Mouse (Mus musculus) left cerebral cortex, adult 9 months (tissue): ENCODE results near the gene Myrf.

Experiments used
- DNase-seq, 2 experiments: peaks; one replicate each; pipeline ENCODE4 v3.0.0; 2022; ENCODE audit warnings: low spot score in 2 of 2

Gene Myrf

GRCm38 (mm10) chr19:10248128-10248527, 7.6 kb upstream of the Myrf start:
- no peak for DNase-seq

DNA sequence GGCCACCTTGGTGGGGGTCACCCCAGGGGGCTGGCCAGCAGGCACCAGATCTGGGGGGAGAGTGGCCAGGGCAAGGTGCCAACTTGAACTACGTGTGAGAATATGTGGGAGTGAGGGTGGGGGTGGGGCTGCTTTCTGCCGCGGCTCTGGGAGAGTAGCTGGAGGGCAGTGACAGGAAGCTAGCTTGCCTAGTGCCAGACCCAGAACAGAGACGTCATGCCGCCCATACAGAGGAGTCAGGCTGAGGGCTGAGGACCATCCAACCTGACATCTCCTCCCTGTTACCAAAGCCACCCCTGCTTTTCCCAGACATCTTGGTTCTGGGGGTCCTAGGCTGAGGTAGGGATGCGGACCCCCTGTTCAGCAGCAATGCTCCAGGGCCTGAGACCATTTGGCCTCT, 6.6 kb upstream of the Myrf start:
- no peak for DNase-seq

GRCm38 (mm10) chr19:10244183-10244582, 3.6 kb upstream of the Myrf start:
- peak in 1 of 2 experiments; percentile 71 for DNase-seq

DNA sequence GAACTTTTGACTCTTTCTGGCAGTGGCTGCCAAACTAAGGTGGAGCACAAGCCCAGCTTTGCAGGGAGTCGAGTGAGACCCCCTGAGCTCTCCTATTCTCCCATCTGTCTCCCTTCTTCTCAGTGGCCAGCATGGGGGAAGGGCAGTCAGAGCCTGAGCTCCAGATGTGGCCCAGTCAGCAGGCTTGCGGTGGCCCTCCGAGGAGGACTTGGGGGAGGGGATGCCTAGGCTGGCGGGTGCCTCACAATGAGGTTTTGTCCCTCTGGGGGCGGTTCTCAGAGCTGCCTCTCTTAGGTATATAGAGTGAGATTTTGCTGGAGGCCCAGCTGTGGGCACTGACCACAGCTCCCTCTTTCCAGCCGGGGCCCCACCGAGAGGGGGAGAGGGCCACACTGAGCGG, 2.4 kb upstream of the Myrf start:
- DNase-seq: peak in 1 of 2 experiments; percentile 44

- DNase-seq: no peak
Measured at GRCm38 (mm10) chr19:10239975-10240653, 434 bp downstream of the Myrf start.

DNA sequence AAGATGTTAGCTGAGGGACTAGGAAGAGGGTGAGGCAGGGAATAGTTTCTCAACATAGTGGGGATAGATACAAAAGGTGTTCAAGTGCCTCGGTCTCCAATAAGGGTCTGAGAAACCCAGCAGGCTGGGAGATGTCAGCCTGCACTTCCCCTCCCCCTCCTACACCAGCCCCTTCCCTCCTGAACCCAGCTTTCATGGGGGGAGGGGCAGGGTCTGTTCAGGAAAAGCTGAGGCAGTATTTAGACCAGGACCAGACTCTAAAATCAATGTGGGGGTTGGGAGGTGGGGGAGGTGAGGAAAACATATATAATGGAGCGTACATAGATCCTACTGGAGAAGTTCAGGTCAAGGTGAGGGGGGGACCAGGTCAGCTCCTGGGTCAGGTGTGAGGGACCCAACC, 1.1 kb downstream of the Myrf start:
- no peak for DNase-seq

DNA sequence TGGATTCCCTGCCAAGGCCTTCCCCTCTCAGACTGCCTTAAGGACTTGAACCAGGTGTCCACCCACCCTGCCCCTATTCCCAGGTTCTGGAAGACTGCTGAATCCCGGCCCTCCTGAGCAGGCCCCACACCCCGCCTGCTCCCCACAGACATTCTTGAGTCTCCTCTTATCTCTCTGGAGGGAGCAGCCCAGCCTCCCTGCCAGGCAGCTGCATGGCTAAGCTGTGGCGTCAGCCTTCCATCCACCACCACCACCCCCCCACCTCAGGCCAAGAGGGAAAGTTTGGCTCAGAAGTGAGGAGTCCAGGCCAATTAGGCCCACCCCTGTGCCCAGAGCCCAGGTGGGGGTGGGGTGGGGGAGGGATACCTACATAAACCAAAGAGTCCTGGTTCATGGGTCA, 2.1 kb downstream of the Myrf start:
- DNase-seq: no peak

- no peak for DNase-seq
Measured at GRCm38 (mm10) chr19:10235784-10236565, 4.6 kb downstream of the Myrf start.

- peak in 1 of 2 experiments; percentile 47 for DNase-seq
Measured at GRCm38 (mm10) chr19:10232327-10233017, 8.1 kb downstream of the Myrf start.

- DNase-seq: no peak
Measured at GRCm38 (mm10) chr19:10231871-10232270, 8.7 kb downstream of the Myrf start.

- DNase-seq: no peak
Measured at GRCm38 (mm10) chr19:10231016-10231415, 9.5 kb downstream of the Myrf start.

DNA sequence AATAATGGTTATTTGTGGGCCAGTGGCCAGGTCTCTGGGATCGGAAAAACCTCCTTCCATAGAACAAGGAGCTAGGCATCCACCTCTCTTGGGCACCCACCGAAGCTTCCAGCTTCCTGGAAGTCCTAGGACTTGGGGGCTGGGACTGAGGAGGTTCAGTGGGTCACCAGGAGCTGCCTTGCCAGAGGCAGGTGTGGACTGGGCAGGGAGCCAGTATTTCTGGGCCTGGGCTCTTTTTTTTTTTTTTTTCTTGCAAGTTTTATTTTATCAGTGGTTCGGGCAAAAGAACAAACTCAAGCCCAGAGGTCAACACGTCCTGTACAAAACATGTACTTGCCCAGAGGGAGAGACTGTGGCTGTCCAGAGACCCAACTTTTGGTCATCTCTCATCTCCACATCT, 14.8 kb downstream of the Myrf start:
- no peak for DNase-seq

GRCm38 (mm10) chr19:10224637-10225453, 15.7 kb downstream of the Myrf start:
- DNase-seq: no peak

DNA sequence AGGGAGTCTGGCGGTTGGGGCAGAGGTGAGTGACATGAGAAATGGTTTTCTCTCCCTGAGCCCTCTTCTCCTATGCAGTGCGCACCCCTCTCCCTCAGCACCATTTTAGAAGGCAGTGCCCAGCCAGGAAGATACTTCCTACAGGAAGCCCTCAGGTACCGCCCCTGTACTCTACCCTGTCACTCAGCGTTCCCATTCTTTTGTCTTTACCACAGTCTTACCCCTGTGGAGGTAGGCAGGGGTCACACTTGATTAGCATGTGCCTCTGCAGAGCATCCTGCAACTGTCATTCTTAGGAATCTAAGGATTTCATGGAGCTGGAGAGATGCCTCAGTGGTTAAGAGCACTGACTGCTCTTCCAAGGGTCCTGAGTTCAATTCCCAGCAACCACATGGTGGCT, 17.0 kb downstream of the Myrf start:
- no peak for DNase-seq

DNA sequence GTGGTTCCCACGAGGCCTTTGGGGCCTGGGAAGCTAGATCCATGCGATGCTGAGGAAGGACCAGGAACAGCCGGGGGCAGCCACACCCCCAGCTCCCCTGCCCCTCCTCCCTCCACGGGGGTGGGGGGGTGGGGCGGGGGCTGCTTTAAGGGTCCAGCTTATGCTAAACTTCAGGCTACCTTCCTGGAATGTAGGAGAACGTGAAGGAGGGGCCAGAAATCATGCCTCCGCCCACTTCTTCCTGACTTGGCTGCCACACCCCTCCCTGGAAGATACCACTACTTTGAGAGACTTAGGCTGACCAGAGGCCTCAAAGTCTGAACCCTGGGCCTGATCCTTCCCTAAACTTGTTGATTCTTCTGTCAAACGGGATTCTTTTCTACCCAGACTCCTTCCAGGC, 17.9 kb downstream of the Myrf start:
- DNase-seq: no peak

- no peak for DNase-seq
Measured at GRCm38 (mm10) chr19:10221585-10221984, 19.0 kb downstream of the Myrf start.

- DNase-seq: no peak
Measured at GRCm38 (mm10) chr19:10219593-10219992, 21.0 kb downstream of the Myrf start.

GRCm38 (mm10) chr19:10219108-10219507, 21.4 kb downstream of the Myrf start:
- peak in 1 of 2 experiments; percentile 52 for DNase-seq

- DNase-seq: no peak
Measured at GRCm38 (mm10) chr19:10216101-10216500, 24.4 kb downstream of the Myrf start.

GRCm38 (mm10) chr19:10213796-10214471, 26.6 kb downstream of the Myrf start:
- no peak for DNase-seq

DNA sequence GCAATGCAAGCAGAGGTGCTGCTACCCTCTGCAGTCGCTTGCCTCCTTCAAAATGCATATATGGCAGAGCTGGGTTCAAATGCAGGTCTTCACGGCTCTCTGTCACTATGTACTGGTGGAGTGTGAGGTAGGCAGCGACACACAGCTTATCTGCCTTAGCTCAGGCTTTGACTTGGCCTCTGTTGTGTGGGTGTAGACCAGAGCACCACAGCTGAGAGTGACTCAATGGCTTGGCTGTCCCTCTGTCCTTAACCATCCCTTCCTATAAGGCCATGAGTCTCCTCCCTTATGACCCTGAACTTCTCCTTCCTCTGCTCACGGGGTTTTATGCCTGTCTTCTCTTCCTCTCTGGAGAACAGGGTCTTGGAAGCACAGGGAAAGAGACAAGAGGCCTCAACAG, 29.7 kb downstream of the Myrf start:
- DNase-seq: no peak
